ENCODE assay signal across 8 mouse cellular contexts in the genomic region with DNA sequence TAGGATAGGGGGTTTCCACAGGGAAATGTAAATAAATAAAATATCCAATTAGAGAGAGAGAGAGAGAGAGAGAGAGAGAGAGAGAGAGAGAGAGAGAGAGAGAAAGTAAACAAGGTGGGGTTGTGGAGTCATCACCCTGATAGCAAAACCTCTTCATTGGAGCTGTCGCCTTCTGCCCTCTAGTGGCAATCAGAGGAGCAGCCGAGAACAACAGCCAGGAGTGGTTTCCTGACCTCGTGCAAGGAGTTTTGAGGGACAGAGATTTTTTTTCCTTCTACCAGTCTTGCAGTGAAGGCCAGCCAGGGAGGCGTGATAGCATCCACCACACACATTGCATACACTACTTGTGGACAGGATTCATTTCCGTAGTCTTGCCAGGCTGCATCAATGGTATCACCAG. TPM values are rescaled to one million over a fixed set of nuclear protein-coding genes. Genes with fewer than 3 reads are reported as not detected.
A peak's percentile ranks its signal among the peaks of the same experiment; 100 is the strongest.
DNase-seq lines count a peak whose midpoint lies in the region; TF ChIP-seq lines count a peak whose summit lies in the region.

No protein-coding gene starts in this region.

- H3K79me2 ChIP-seq in MEL (ENCODE audit: control insufficient read depth, insufficient read depth, low read length, poor library complexity), result peaks cover 15% of the 10 kb centered on the region
- no peaks in the 10 kb centered on the region; the same call in 1 of the 2 replicates for H3K79me2 ChIP-seq in liver, adult 2 months (ENCODE audit: control insufficient read depth, insufficient read depth, low read length)

- no peaks in the 10 kb centered on the region for H3K9me3 ChIP-seq in MEL (replicated peaks; ENCODE audit: insufficient read depth, low read length)

- peaks cover 2 to 6% of the 10 kb centered on the region in 2 experiments; a peak in 2 of 4 replicates for H3K4me1 ChIP-seq in MEL (ENCODE audit: control insufficient read depth in 1 of 2, insufficient read depth in 2 of 2, low read length in 2 of 2)
- no peaks in the 10 kb centered on the region for H3K4me1 ChIP-seq in embryonic fibroblast, embryonic 13.5 days (ENCODE audit: control insufficient read depth, insufficient read depth, low read length)
- peaks cover 6% of the 10 kb centered on the region for H3K4me1 ChIP-seq in liver, adult 2 months (ENCODE audit: control insufficient read depth, insufficient read depth, low read length)

- no peak for TF ChIP-seq EP300 in MEL (IDR thresholded peaks at IDR 0.05; ENCODE audit: low read depth in 1 of 2, low read length in 2 of 2)

- H3K9ac ChIP-seq in MEL (ENCODE audit: control insufficient read depth, low read depth, low read length, poor library complexity, severe bottlenecking), result no peak overlapping the region
- H3K9ac ChIP-seq in liver, adult 2 months (ENCODE audit: low read depth, low read length), result no peak overlapping the region

- H3K4me3 ChIP-seq in MEL (ENCODE audit: control insufficient read depth in 1 of 2, insufficient read depth in 1 of 2, low read depth in 2 of 2, low read length in 2 of 2), result peak overlapping the region in 1 of 2 experiments; percentile 34; a peak in 1 of 4 replicates
- H3K4me3 ChIP-seq in embryonic fibroblast, embryonic 13.5 days (ENCODE audit: insufficient read depth, low read length), result no peak overlapping the region
- H3K4me3 ChIP-seq in liver, adult 2 months (ENCODE audit: insufficient read depth, low read depth, low read length), result no peak overlapping the region

- H3K36me3 ChIP-seq in MEL (ENCODE audit: control insufficient read depth in 1 of 2, insufficient read depth in 2 of 2, low read length in 2 of 2), result peaks cover 0 to 2% of the 10 kb centered on the region in 2 experiments; a peak in 2 of 4 replicates
- no peaks in the 10 kb centered on the region for H3K36me3 ChIP-seq in liver, adult 2 months (ENCODE audit: control insufficient read depth, insufficient read depth, low read length)

- intact Hi-C loops in left cerebral cortex, postnatal 4 days (cut with DNase I), result no loop called here

- peak; percentile 44 for DNase-seq in left cerebral cortex, postnatal 4 days
- no peak for DNase-seq in left cerebral cortex, adult 18-20 months (ENCODE audit: low spot score in 2 of 2)
- peak; percentile 78 for DNase-seq in MEL (ENCODE audit: low read depth, low spot score)
- peak; percentile 69 to 76 for DNase-seq in adrenal gland, postnatal 36 days
- peak; percentile 46 for DNase-seq in liver, adult 2 months (ENCODE audit: extremely low read depth, low read depth, low spot score)
- DNase-seq in skeletal muscle tissue, adult 2 months (ENCODE audit: low read depth, low spot score), result peak; percentile 27
- DNase-seq in left cerebral cortex, adult 8-10 months (ENCODE audit: low spot score in 2 of 2), result no peak

- peak; percentile 83 to 88 (median 84) for TF ChIP-seq CTCF in MEL (IDR thresholded peaks at IDR 0.05 in 2 of 3, conservative IDR thresholded peaks at IDR 0.05 in 1 of 3; ENCODE audit: control insufficient read depth in 1 of 3, insufficient read depth in 1 of 3, low read depth in 2 of 3, low read length in 3 of 3, poor library complexity in 1 of 3, severe bottlenecking in 1 of 3)
- peak; percentile 65; the same call in 1 of the 2 replicates for TF ChIP-seq CTCF in embryonic fibroblast, embryonic 13.5 days (IDR thresholded peaks at IDR 0.05; ENCODE audit: borderline replicate concordance, insufficient read depth, low read length)
- peak; percentile 84 for TF ChIP-seq CTCF in liver, adult 2 months (IDR thresholded peaks at IDR 0.05; ENCODE audit: low read depth, low read length)

- TF ChIP-seq RAD21 in MEL (IDR thresholded peaks at IDR 0.05; ENCODE audit: low read depth, low read length), result peak; percentile 62

- 12% methylated on average over 5 of the region's 5 CpGs for WGBS in liver, adult 2 months

- H3K27ac ChIP-seq in MEL (ENCODE audit: control insufficient read depth, low read depth, low read length), result no peak overlapping the region
- H3K27ac ChIP-seq in embryonic fibroblast, embryonic 13.5 days (ENCODE audit: insufficient read depth, low read length), result no peak overlapping the region
- H3K27ac ChIP-seq in liver, adult 2 months (replicated peaks; ENCODE audit: insufficient read depth, low read depth, low read length), result no peak overlapping the region

- no peak for TF ChIP-seq POLR2A in MEL (IDR thresholded peaks at IDR 0.05; ENCODE audit: control insufficient read depth in 1 of 2, insufficient read depth in 1 of 2, low read depth in 1 of 2, low read length in 2 of 2, poor library complexity in 1 of 2)
- TF ChIP-seq POLR2A in embryonic fibroblast, embryonic 13.5 days (IDR thresholded peaks at IDR 0.05; ENCODE audit: low read depth, low read length), result no peak
- TF ChIP-seq POLR2A in liver, adult 2 months (IDR thresholded peaks at IDR 0.05; ENCODE audit: extremely low read depth, insufficient read depth, low read length), result no peak

- H3K27me3 ChIP-seq in MEL (ENCODE audit: control insufficient read depth in 1 of 2, insufficient read depth in 2 of 2, low read length in 2 of 2), result no peaks in the 10 kb centered on the region
- H3K27me3 ChIP-seq in liver, adult 2 months (ENCODE audit: control insufficient read depth, insufficient read depth, low read length), result no peaks in the 10 kb centered on the region

TF ChIP-seq in MEL, 35 proteins besides CTCF, POLR2A, EP300 and RAD21 (continues in another document):
- TF ChIP-seq JUND (IDR thresholded peaks at IDR 0.05; ENCODE audit: low read depth, low read length) (peak; percentile 81; the same call in 1 of the 2 replicates), SMC3 (IDR thresholded peaks at IDR 0.05; ENCODE audit: low read depth, low read length) (peak; percentile 61), CHD1 (IDR thresholded peaks at IDR 0.05; ENCODE audit: low read depth, low read length) (no peak), ZNF384 (IDR thresholded peaks at IDR 0.05; ENCODE audit: low read depth, low read length) (no peak), POLR2AphosphoS2 (IDR thresholded peaks at IDR 0.05; ENCODE audit: low read length) (no peak)

RNA-seq across cellular contexts. Expression of a gene that starts 3.4 kb away (rescaled TPM):
- total RNA-seq in left cerebral cortex, postnatal 4 days (2021), result 10 to 100 TPM; 51.3 to 58.7 TPM
- 10 to 100 TPM; 45.9 TPM for total RNA-seq in left cerebral cortex, adult 18-20 months (2021)
- total RNA-seq in MEL (2012; rRNA removed), result 51.1 and 56.2 TPM in 2 replicates
- 100 to 1,000 TPM in 1 of 2 experiments, not detected in 1; 104 TPM for polyA plus RNA-seq in MEL (2012; ENCODE audit: insufficient read depth in 1 of 2, insufficient read length in 2 of 2, low read depth in 1 of 2, low replicate concordance in 2 of 2, missing spikeins in 1 of 2)
- 100 to 1,000 TPM; 135 to 214 TPM for total RNA-seq in adrenal gland, postnatal 36 days (2021)
- polyA plus RNA-seq in embryonic fibroblast, embryonic 13.5 days (2011; ENCODE audit: insufficient read length, low read depth, missing spikeins), result 104 and 110 TPM in 2 replicates
- total RNA-seq in liver, adult 2 months (2014; rRNA removed), result 30.0 and 37.7 TPM in 2 replicates
- polyA plus RNA-seq in liver, adult 2 months (2012; rRNA removed), result 98.1 and 114 TPM in 2 replicates
- total RNA-seq in left cerebral cortex, adult 8-10 months (2022), result 10 to 100 TPM; 38.3 to 49.8 (median 44.3) TPM

RNA-seq across cellular contexts. Expression of a gene that starts 15.8 kb away (rescaled TPM):
- 10 to 100 TPM; 76.7 to 83.1 TPM for total RNA-seq in left cerebral cortex, postnatal 4 days (2021)
- 10 to 100 TPM; 53.9 to 56.1 TPM for total RNA-seq in left cerebral cortex, adult 18-20 months (2021)
- 3.6 and 5.0 TPM in 2 replicates for total RNA-seq in MEL (2012; rRNA removed)
- 1 to 10 TPM in 1 of 2 experiments, not detected in 1; 6.3 TPM for polyA plus RNA-seq in MEL (2012; ENCODE audit: insufficient read depth in 1 of 2, insufficient read length in 2 of 2, low read depth in 1 of 2, low replicate concordance in 2 of 2, missing spikeins in 1 of 2)
- 10 to 100 TPM; 48.2 to 56.7 TPM for total RNA-seq in adrenal gland, postnatal 36 days (2021)
- 61.8 and 65.6 TPM in 2 replicates for polyA plus RNA-seq in embryonic fibroblast, embryonic 13.5 days (2011; ENCODE audit: insufficient read length, low read depth, missing spikeins)
- total RNA-seq in liver, adult 2 months (2014; rRNA removed), result 20.9 and 26.3 TPM in 2 replicates
- 8.8 and 11.0 TPM in 2 replicates for polyA plus RNA-seq in liver, adult 2 months (2012; rRNA removed)
- 10 to 100 TPM; 54.6 to 59.7 (median 56.7) TPM for total RNA-seq in left cerebral cortex, adult 8-10 months (2022)

RNA-seq across cellular contexts. Expression of a gene that starts 16.6 kb away (rescaled TPM):
- not detected for total RNA-seq in left cerebral cortex, postnatal 4 days (2021)
- total RNA-seq in left cerebral cortex, adult 18-20 months (2021), result not detected
- not detected in 2 replicates for total RNA-seq in MEL (2012; rRNA removed)
- polyA plus RNA-seq in MEL (2012; ENCODE audit: insufficient read depth in 1 of 2, insufficient read length in 2 of 2, low read depth in 1 of 2, low replicate concordance in 2 of 2, missing spikeins in 1 of 2), result under 1 TPM in 1 of 2 experiments, not detected in 1; 0.67 TPM
- not detected for total RNA-seq in adrenal gland, postnatal 36 days (2021)
- polyA plus RNA-seq in embryonic fibroblast, embryonic 13.5 days (2011; ENCODE audit: insufficient read length, low read depth, missing spikeins), result not detected in 2 replicates
- not detected in 2 replicates for total RNA-seq in liver, adult 2 months (2014; rRNA removed)
- not detected in 2 replicates for polyA plus RNA-seq in liver, adult 2 months (2012; rRNA removed)
- not detected for total RNA-seq in left cerebral cortex, adult 8-10 months (2022)

RNA-seq across cellular contexts. Expression of a gene that starts 36.2 kb away (rescaled TPM):
- 1 to 10 TPM in 1 of 2 experiments, under 1 TPM in 1; 0.68 to 1.0 TPM for total RNA-seq in left cerebral cortex, postnatal 4 days (2021)
- under 1 TPM in 1 of 2 experiments, not detected in 1; 0.65 TPM for total RNA-seq in left cerebral cortex, adult 18-20 months (2021)
- total RNA-seq in MEL (2012; rRNA removed), result not detected in 2 replicates
- polyA plus RNA-seq in MEL (2012; ENCODE audit: insufficient read depth in 1 of 2, insufficient read length in 2 of 2, low read depth in 1 of 2, low replicate concordance in 2 of 2, missing spikeins in 1 of 2), result under 1 TPM in 1 of 2 experiments, not detected in 1; 0.08 TPM
- total RNA-seq in adrenal gland, postnatal 36 days (2021), result not detected
- not detected in 2 replicates for polyA plus RNA-seq in embryonic fibroblast, embryonic 13.5 days (2011; ENCODE audit: insufficient read length, low read depth, missing spikeins)
- not detected in 2 replicates for total RNA-seq in liver, adult 2 months (2014; rRNA removed)
- polyA plus RNA-seq in liver, adult 2 months (2012; rRNA removed), result not detected in 2 replicates
- total RNA-seq in left cerebral cortex, adult 8-10 months (2022), result not detected

RNA-seq across cellular contexts. Expression of a gene that starts 52.5 kb away (rescaled TPM):
- total RNA-seq in left cerebral cortex, postnatal 4 days (2021), result 10 to 100 TPM; 58.2 to 70.8 TPM
- 10 to 100 TPM; 61.6 to 72.3 TPM for total RNA-seq in left cerebral cortex, adult 18-20 months (2021)
- total RNA-seq in MEL (2012; rRNA removed), result 16.0 and 21.0 TPM in 2 replicates
- 10 to 100 TPM in 1 of 2 experiments, not detected in 1; 18.4 TPM for polyA plus RNA-seq in MEL (2012; ENCODE audit: insufficient read depth in 1 of 2, insufficient read length in 2 of 2, low read depth in 1 of 2, low replicate concordance in 2 of 2, missing spikeins in 1 of 2)
- total RNA-seq in adrenal gland, postnatal 36 days (2021), result 10 to 100 TPM; 30.7 to 31.1 TPM
- 23.4 and 26.1 TPM in 2 replicates for polyA plus RNA-seq in embryonic fibroblast, embryonic 13.5 days (2011; ENCODE audit: insufficient read length, low read depth, missing spikeins)
- total RNA-seq in liver, adult 2 months (2014; rRNA removed), result 16.3 and 17.0 TPM in 2 replicates
- polyA plus RNA-seq in liver, adult 2 months (2012; rRNA removed), result 6.7 and 8.6 TPM in 2 replicates
- 10 to 100 TPM; 57.6 to 68.0 (median 64.7) TPM for total RNA-seq in left cerebral cortex, adult 8-10 months (2022)

Comparison
In these comparisons a context has a peak if more than half of its experiments do, and no peak if none do; other contexts are left out.
1. DNase-seq: peak in left cerebral cortex, postnatal 4 days (single experiment), MEL (single experiment), adrenal gland, postnatal 36 days (2 of 2), liver, adult 2 months (single experiment) and skeletal muscle tissue, adult 2 months (single experiment); none in left cerebral cortex, adult 18-20 months (0 of 2) and left cerebral cortex, adult 8-10 months (0 of 2).
2. Peak in every context shown above with its lines, with median percentiles within 50 percentile points of each other: CTCF ChIP-seq.